Mouse (Mus musculus) C2C12 (cell line): Measurements from ENCODE around the gene Cadm1. TPM values are rescaled to one million over a fixed set of nuclear protein-coding genes. Genes with fewer than 3 reads are reported as not detected.

Source experiments
- H3K27me3 ChIP-seq: one replicate; pipeline ENCODE4 v1.6.1; 2011; ENCODE audit not compliant: control insufficient read depth, insufficient read depth, insufficient read length
- H3K36me3 ChIP-seq: one replicate; pipeline ENCODE4 v1.6.1; 2011; ENCODE audit not compliant: control insufficient read depth, insufficient read depth
- H3K4me3 ChIP-seq: one replicate; pipeline ENCODE4 v1.5.1; 2011; ENCODE audit warnings: mild to moderate bottlenecking, control low read depth; ENCODE audit not compliant: poor library complexity, insufficient read depth, severe bottlenecking
- H3K79me2 ChIP-seq: one replicate; pipeline ENCODE4 v1.6.1; 2011; ENCODE audit not compliant: control insufficient read depth, insufficient read depth
- H3K79me3 ChIP-seq: one replicate; pipeline ENCODE4 v1.6.1; 2011; ENCODE audit warnings: low read depth, control low read depth
- H3ac ChIP-seq: one replicate; pipeline ENCODE3; 2011; ENCODE audit warnings: low read depth; ENCODE audit not compliant: control insufficient read depth, insufficient read length
- CEBPB ChIP-seq: IDR thresholded peaks from one replicate; pipeline ENCODE4 v1.6.1; 2011; ENCODE audit warnings: low read depth, mild to moderate bottlenecking, control low read depth, moderate library complexity
- CTCF ChIP-seq: IDR thresholded peaks from one replicate; pipeline ENCODE4 v1.5.1; 2011; ENCODE audit not compliant: control insufficient read depth, insufficient read depth, insufficient read length
- FOSL1 ChIP-seq: IDR thresholded peaks from one replicate; pipeline ENCODE4 v1.8.0; 2011; ENCODE audit warnings: mild to moderate bottlenecking, low read length; ENCODE audit not compliant: poor library complexity, insufficient read depth, severe bottlenecking
- MAX ChIP-seq: IDR thresholded peaks from one replicate; pipeline ENCODE4 v1.6.1; 2011; ENCODE audit warnings: mild to moderate bottlenecking, control low read depth
- MYOD1 ChIP-seq: IDR thresholded peaks from one replicate; pipeline ENCODE4 v1.6.1; 2011; ENCODE audit warnings: low read depth; ENCODE audit not compliant: control insufficient read depth, insufficient read length
- MYOG ChIP-seq: IDR thresholded peaks from one replicate; pipeline ENCODE4 v1.6.1; 2011; ENCODE audit not compliant: control insufficient read depth, insufficient read length; ENCODE audit errors: extremely low read depth
- USF1 ChIP-seq: IDR thresholded peaks from one replicate; pipeline ENCODE4 v1.6.1; 2011; ENCODE audit warnings: low read depth, mild to moderate bottlenecking, control low read depth, moderate library complexity
- long read RNA-seq, 2 experiments: library from polyadenylated mRNA; unstranded; transcript quantifications; one replicate each; pipeline ENCODE4 v2.0.0; 2019 to 2020
- polyA plus RNA-seq: library from polyadenylated mRNA; unstranded; fragments of >200 nt; fragmentation: generic; extraction: Trizol; gene quantifications from one replicate; pipeline ENCODE4 v1.2.1, GENCODE M21; 2012; ENCODE audit warnings: missing spikeins

Cadm1 gene
- polyA plus RNA-seq: 41.8 TPM
- long read RNA-seq, experiment 1, partial matches to known transcripts: 65 of 71 reads
- long read RNA-seq, experiment 1, other reads (novel, unspliced or antisense): 6 of 71 reads
- long read RNA-seq, experiment 2, partial matches to known transcripts: 600 of 630 reads
- long read RNA-seq, experiment 2, other reads (novel, unspliced or antisense): 30 of 630 reads

DNA sequence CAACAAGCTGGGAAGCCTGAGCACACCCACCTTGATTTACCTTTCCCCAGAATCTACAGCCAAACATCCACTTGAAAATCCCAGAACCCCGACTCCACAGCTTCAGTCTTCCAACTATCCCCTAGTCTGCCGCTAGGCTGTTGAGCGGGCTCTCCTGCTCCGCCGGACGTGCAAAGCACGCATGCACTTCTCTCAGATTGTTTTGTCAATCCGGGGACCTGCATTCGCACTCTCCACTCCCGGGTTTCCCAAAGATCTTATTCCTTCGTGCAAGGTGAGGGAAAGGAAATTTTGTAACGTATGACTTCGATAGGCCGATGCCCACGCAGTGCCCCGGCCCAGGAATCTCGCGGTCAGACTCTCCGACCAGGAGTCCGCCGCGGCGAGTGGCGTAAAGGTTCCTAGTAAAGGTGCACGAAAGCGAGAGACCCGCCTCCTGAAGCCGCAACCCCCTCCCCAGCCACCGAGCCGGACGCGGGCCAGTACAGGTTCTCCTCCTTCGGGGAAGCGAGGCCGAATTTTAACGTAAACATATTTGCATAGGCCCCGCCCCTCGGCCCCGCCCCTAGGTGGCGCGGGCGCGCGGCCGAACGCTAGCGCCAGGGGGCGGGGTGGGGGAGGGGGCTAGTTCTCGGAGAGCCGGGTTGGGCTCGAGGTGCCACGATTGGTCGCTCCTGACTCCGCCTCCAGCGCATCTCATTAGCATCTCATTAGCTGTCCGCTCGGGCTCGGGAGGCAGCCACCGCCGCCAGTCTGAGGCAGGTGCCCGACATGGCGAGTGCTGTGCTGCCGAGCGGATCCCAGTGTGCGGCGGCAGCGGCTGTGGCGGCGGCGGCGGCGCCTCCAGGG, at the start of gene Cadm1:
TSS of gene Cadm1 (plus strand) at position 572 of the 849 bp plus-strand sequence.
- H3K27me3 ChIP-seq: no peaks in the 10 kb centered on the region
- no peak for TF ChIP-seq USF1
- no peak for TF ChIP-seq MYOG
- TF ChIP-seq CTCF: no peak
- TF ChIP-seq FOSL1: no peak
- TF ChIP-seq MAX: no peak
- no peak for TF ChIP-seq MYOD1
- TF ChIP-seq CEBPB: no peak
- peaks cover 47% of the 10 kb centered on the region for H3K79me2 ChIP-seq
- peak within 1 kb of the TSS; percentile 74 for H3ac ChIP-seq
- no peaks in the 10 kb centered on the region for H3K36me3 ChIP-seq
- H3K4me3 ChIP-seq: peak within 1 kb of the TSS; percentile 71
- peaks cover 38% of the 10 kb centered on the region for H3K79me3 ChIP-seq

DNA sequence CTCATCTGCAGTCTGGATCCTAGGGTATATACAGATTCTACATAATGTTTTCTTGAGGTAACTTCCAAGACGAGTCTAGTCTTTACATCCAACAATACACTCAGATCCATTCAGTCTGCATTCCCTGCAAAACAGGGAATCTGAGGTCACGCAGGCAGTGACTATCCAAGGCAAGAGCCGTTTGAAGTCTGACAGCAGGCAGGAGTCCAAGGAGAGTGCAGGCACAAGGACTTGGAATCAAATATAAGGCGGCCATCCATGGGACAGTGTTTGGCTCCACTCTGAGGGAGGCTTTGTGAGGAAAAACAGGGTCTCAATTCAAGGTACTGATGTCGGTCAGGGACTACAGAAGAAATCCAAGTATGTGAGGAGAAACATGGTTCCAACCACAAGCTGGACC, 45.5 kb upstream of the Cadm1 start:
- H3ac ChIP-seq: no peak overlapping the region
- no peak overlapping the region for H3K4me3 ChIP-seq
- H3K36me3 ChIP-seq: no peaks in the 10 kb centered on the region
- no peak for TF ChIP-seq MYOD1
- TF ChIP-seq MYOG: no peak
- TF ChIP-seq CTCF: no peak
- no peak for TF ChIP-seq FOSL1
- TF ChIP-seq MAX: no peak
- TF ChIP-seq CEBPB: no peak
- TF ChIP-seq USF1: no peak
- no peaks in the 10 kb centered on the region for H3K79me3 ChIP-seq
- H3K27me3 ChIP-seq: peaks cover 16% of the 10 kb centered on the region
- H3K79me2 ChIP-seq: no peaks in the 10 kb centered on the region

DNA sequence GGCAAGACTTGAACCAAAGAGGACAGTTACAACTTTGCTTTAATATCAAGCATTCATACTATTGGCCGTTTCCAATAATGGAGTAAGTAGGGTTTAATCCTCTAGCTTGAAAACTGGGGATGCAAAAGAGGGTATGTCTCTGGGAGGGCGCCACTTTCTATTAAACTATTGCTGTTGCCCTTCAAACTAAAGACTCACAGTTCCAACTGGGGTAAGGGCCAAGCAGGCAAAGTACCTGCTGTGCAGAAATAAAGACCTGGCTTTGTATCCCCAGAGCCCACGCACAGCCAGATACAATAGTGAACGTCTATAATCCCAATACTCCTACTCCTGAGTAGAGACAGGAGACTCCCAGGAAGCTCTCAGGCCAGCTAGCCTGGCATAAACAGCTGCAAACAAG, 44.8 kb upstream of the Cadm1 start:
- Histone ChIP-seq H3K79me2 (no peaks in the 10 kb centered on the region), H3K4me3 (no peak overlapping the region), H3K36me3 (no peaks in the 10 kb centered on the region), H3ac (no peak overlapping the region), H3K27me3 (peaks cover 18% of the 10 kb centered on the region), H3K79me3 (no peaks in the 10 kb centered on the region)
- TF ChIP-seq USF1: no peak
- no peak for TF ChIP-seq CTCF
- no peak for TF ChIP-seq MAX
- no peak for TF ChIP-seq MYOD1
- no peak for TF ChIP-seq FOSL1
- TF ChIP-seq CEBPB: no peak
- no peak for TF ChIP-seq MYOG

DNA sequence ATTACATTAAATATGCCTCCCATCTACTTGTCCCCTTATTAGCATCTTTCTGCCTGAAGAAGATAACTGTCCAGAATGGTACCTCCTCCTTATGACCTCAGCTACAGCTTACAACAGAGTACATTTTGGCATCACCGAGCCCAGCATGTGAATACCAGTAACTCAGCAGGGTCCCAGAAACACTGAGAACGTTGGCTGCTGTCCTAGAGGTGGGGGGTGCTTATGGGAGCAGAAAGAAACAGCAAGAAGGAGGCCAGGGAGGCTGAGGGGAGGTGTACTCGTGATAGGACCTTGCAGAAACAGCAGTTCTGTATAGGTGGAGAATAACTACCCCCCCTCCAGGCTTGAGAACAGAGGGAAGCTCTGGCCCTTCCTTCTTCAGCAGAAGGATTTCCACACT, 30.2 kb upstream of the Cadm1 start:
- TF ChIP-seq MYOD1: no peak
- no peak for TF ChIP-seq MYOG
- TF ChIP-seq MAX: no peak
- TF ChIP-seq FOSL1: no peak
- no peak for TF ChIP-seq USF1
- TF ChIP-seq CEBPB: no peak
- no peak for TF ChIP-seq CTCF
- H3K4me3 ChIP-seq: no peak overlapping the region
- no peaks in the 10 kb centered on the region for H3K36me3 ChIP-seq
- peaks cover 27% of the 10 kb centered on the region for H3K27me3 ChIP-seq
- no peak overlapping the region for H3ac ChIP-seq
- no peaks in the 10 kb centered on the region for H3K79me3 ChIP-seq
- no peaks in the 10 kb centered on the region for H3K79me2 ChIP-seq

DNA sequence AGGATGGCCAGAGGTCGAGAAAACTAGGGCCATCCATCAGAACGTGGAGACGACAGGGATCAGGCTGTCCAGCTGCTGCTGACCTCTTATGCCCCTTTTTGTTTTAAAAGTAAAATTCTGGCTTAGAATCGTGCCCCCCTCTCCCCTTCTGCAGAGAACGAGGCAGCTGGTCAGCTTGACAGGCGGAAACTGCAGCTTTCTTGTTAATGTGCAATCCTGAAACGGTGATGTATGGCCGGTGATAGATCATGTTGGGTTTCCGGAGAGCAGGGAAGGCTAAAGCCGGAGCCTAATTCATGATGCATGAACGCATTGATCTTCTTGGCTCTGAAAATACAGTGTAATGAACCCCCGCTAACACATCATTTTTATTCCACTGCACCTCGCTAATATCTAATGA, 24.0 kb upstream of the Cadm1 start:
- Histone ChIP-seq H3K36me3 (no peaks in the 10 kb centered on the region), H3K79me2 (no peaks in the 10 kb centered on the region), H3K4me3 (no peak overlapping the region), H3K79me3 (no peaks in the 10 kb centered on the region), H3ac (no peak overlapping the region), H3K27me3 (peaks cover 33% of the 10 kb centered on the region)
- TF ChIP-seq MAX: no peak
- TF ChIP-seq USF1: no peak
- TF ChIP-seq CEBPB: no peak
- no peak for TF ChIP-seq CTCF
- no peak for TF ChIP-seq FOSL1
- no peak for TF ChIP-seq MYOD1
- TF ChIP-seq MYOG: no peak

DNA sequence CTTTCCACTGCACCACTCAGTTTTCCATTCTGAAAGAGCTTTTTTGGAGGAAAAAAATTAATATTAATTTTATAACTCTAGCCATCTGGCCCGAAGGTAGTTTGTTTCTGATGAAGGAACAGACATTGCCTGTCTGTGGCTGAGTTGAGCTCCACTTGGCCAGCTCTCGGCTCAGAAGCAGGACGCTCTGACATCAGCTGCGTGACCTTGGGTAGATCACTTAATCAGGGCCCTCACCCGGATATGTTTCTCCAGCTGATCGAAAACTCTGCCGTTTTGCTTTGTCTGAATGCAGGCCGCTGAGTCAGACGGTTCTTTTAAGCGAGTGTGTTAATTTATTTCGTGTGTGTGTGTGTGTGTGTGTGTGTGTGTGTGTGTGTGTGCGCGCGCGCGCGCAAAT, 23.1 kb upstream of the Cadm1 start:
- no peak for TF ChIP-seq FOSL1
- TF ChIP-seq CTCF: no peak
- no peak for TF ChIP-seq CEBPB
- TF ChIP-seq MYOD1: no peak
- TF ChIP-seq USF1: no peak
- TF ChIP-seq MYOG: no peak
- TF ChIP-seq MAX: no peak
- no peaks in the 10 kb centered on the region for H3K79me2 ChIP-seq
- H3K27me3 ChIP-seq: peaks cover 32% of the 10 kb centered on the region
- H3K79me3 ChIP-seq: no peaks in the 10 kb centered on the region
- H3K4me3 ChIP-seq: no peak overlapping the region
- no peaks in the 10 kb centered on the region for H3K36me3 ChIP-seq
- H3ac ChIP-seq: no peak overlapping the region
